Mouse (Mus musculus): ENCODE results near the gene Slc5a5.

GRCm38 (mm10) chr8:70851837-70852236, 40.7 kb downstream of the Slc5a5 start:
- TF ChIP-seq CTCF (IDR thresholded peaks at IDR 0.05; ENCODE audit: low read depth) = no peak
- no peak for TF ChIP-seq EP300 (IDR thresholded peaks at IDR 0.05; ENCODE audit: low read depth)
